Mouse (Mus musculus): Measurements from ENCODE around the gene Rbms3. TPM values are rescaled to one million over a fixed set of nuclear protein-coding genes. Genes with fewer than 3 reads are reported as not detected.

The Rbms3 gene
- polyA plus RNA-seq, 1 experiment from 2014 or later, result 87.2 TPM

GRCm38 (mm10) chr9:117008194-117008593 is 621.5 kb downstream of the Rbms3 start:
- ATAC-seq (ENCODE audit: low FRiP score, low read depth), result no peak
- H3K27me3 ChIP-seq (replicated peaks), result no peaks in the 10 kb centered on the region
- WGBS, result 80% methylated on average over 1 of the region's 1 CpGs

GRCm38 (mm10) chr9:117002083-117002482 is 627.6 kb downstream of the Rbms3 start:
- no peaks in the 10 kb centered on the region for H3K36me3 ChIP-seq
- no peak for ATAC-seq (ENCODE audit: low FRiP score, low read depth)
- WGBS, result 90% methylated on average over 2 of the region's 2 CpGs
- no peak overlapping the region for H3K27ac ChIP-seq
- H3K27me3 ChIP-seq (replicated peaks), result no peaks in the 10 kb centered on the region
- no peak overlapping the region for H3K4me2 ChIP-seq (replicated peaks)
- H3K9me3 ChIP-seq, result no peaks in the 10 kb centered on the region
- H3K4me3 ChIP-seq, result no peak overlapping the region
- no peaks in the 10 kb centered on the region for H3K4me1 ChIP-seq
- no peak overlapping the region for H3K9ac ChIP-seq

More at GRCm38 (mm10) chr9:117008194-117008593, 621.5 kb downstream of the Rbms3 start:
- H3K9me3 ChIP-seq, result no peaks in the 10 kb centered on the region
- H3K9ac ChIP-seq, result no peak overlapping the region
- H3K27ac ChIP-seq, result no peak overlapping the region
- no peaks in the 10 kb centered on the region for H3K36me3 ChIP-seq
- H3K4me2 ChIP-seq (replicated peaks), result no peak overlapping the region
- H3K4me3 ChIP-seq, result no peak overlapping the region
- no peaks in the 10 kb centered on the region for H3K4me1 ChIP-seq

GRCm38 (mm10) chr9:116999186-116999585 is 630.5 kb downstream of the Rbms3 start:
- WGBS, result 71% methylated on average over 6 of the region's 6 CpGs
- Histone ChIP-seq H3K9me3 (no peaks in the 10 kb centered on the region), H3K27ac (no peak overlapping the region), H3K4me2 (replicated peaks) (no peak overlapping the region), H3K4me3 (no peak overlapping the region), H3K4me1 (no peaks in the 10 kb centered on the region), H3K9ac (no peak overlapping the region), H3K27me3 (replicated peaks) (no peaks in the 10 kb centered on the region), H3K36me3 (no peaks in the 10 kb centered on the region)
- no peak for ATAC-seq (ENCODE audit: low FRiP score, low read depth)

GRCm38 (mm10) chr9:116990321-116990720 is 639.4 kb downstream of the Rbms3 start:
- no peak for ATAC-seq (ENCODE audit: low FRiP score, low read depth)

GRCm38 (mm10) chr9:116980801-116981200 is 648.9 kb downstream of the Rbms3 start:
- no peak overlapping the region for H3K4me2 ChIP-seq (replicated peaks)
- WGBS, result 86% methylated on average over 5 of the region's 5 CpGs
- no peak overlapping the region for H3K4me3 ChIP-seq
- no peaks in the 10 kb centered on the region for H3K27me3 ChIP-seq (replicated peaks)
- no peak overlapping the region for H3K9ac ChIP-seq
- no peaks in the 10 kb centered on the region for H3K36me3 ChIP-seq
- no peak for ATAC-seq (ENCODE audit: low FRiP score, low read depth)
- H3K4me1 ChIP-seq, result no peaks in the 10 kb centered on the region
- no peak overlapping the region for H3K27ac ChIP-seq
- H3K9me3 ChIP-seq, result no peaks in the 10 kb centered on the region

More at GRCm38 (mm10) chr9:116990321-116990720, 639.4 kb downstream of the Rbms3 start:
- no peak overlapping the region for H3K27ac ChIP-seq
- no peaks in the 10 kb centered on the region for H3K4me1 ChIP-seq
- no peak overlapping the region for H3K4me2 ChIP-seq (replicated peaks)
- H3K27me3 ChIP-seq (replicated peaks), result no peaks in the 10 kb centered on the region
- WGBS, result 84% methylated on average over 6 of the region's 6 CpGs
- no peaks in the 10 kb centered on the region for H3K36me3 ChIP-seq
- H3K9me3 ChIP-seq, result no peaks in the 10 kb centered on the region
- H3K9ac ChIP-seq, result no peak overlapping the region
- no peak overlapping the region for H3K4me3 ChIP-seq

- Histone ChIP-seq H3K4me3 (no peak overlapping the region), H3K9me3 (no peaks in the 10 kb centered on the region), H3K4me1 (no peaks in the 10 kb centered on the region), H3K36me3 (no peaks in the 10 kb centered on the region), H3K4me2 (replicated peaks) (no peak overlapping the region), H3K27me3 (replicated peaks) (no peaks in the 10 kb centered on the region), H3K9ac (no peak overlapping the region), H3K27ac (no peak overlapping the region)
- no peak for ATAC-seq (ENCODE audit: low FRiP score, low read depth)
- WGBS, result 85% methylated on average over 6 of the region's 6 CpGs
These were observed 652.3 kb downstream of the Rbms3 start for GRCm38 (mm10) chr9:116977428-116977827.

- no peak for ATAC-seq (ENCODE audit: low FRiP score, low read depth)
- Histone ChIP-seq H3K4me2 (replicated peaks) (no peak overlapping the region), H3K27ac (no peak overlapping the region), H3K9me3 (no peaks in the 10 kb centered on the region), H3K27me3 (replicated peaks) (no peaks in the 10 kb centered on the region), H3K4me1 (no peaks in the 10 kb centered on the region), H3K9ac (no peak overlapping the region), H3K4me3 (no peak overlapping the region), H3K36me3 (no peaks in the 10 kb centered on the region)
- 89% methylated on average over 21 of the region's 21 CpGs for WGBS
These were observed 652.9 kb downstream of the Rbms3 start for GRCm38 (mm10) chr9:116976575-116977408.

- Histone ChIP-seq H3K9ac (no peak overlapping the region), H3K4me2 (replicated peaks) (no peak overlapping the region), H3K9me3 (no peaks in the 10 kb centered on the region), H3K36me3 (no peaks in the 10 kb centered on the region), H3K27ac (no peak overlapping the region), H3K4me1 (no peaks in the 10 kb centered on the region), H3K4me3 (no peak overlapping the region), H3K27me3 (replicated peaks) (no peaks in the 10 kb centered on the region)
- no peak for ATAC-seq (ENCODE audit: low FRiP score, low read depth)
- WGBS, result 88% methylated on average over 4 of the region's 4 CpGs
These were observed 654.4 kb downstream of the Rbms3 start for GRCm38 (mm10) chr9:116975269-116975668.

GRCm38 (mm10) chr9:116974134-116974533 is 655.6 kb downstream of the Rbms3 start:
- no peak for ATAC-seq (ENCODE audit: low FRiP score, low read depth)

GRCm38 (mm10) chr9:116973594-116973993 is 656.1 kb downstream of the Rbms3 start:
- no peak for ATAC-seq (ENCODE audit: low FRiP score, low read depth)
- H3K4me1 ChIP-seq, result no peaks in the 10 kb centered on the region
- no peak overlapping the region for H3K4me2 ChIP-seq (replicated peaks)
- no peaks in the 10 kb centered on the region for H3K9me3 ChIP-seq
- no peaks in the 10 kb centered on the region for H3K36me3 ChIP-seq
- H3K4me3 ChIP-seq, result no peak overlapping the region
- no peak overlapping the region for H3K27ac ChIP-seq
- no peaks in the 10 kb centered on the region for H3K27me3 ChIP-seq (replicated peaks)
- 43% methylated on average over 2 of the region's 2 CpGs for WGBS
- no peak overlapping the region for H3K9ac ChIP-seq

More at GRCm38 (mm10) chr9:116974134-116974533, 655.6 kb downstream of the Rbms3 start:
- Histone ChIP-seq H3K36me3 (no peaks in the 10 kb centered on the region), H3K4me3 (no peak overlapping the region), H3K27ac (no peak overlapping the region), H3K9me3 (no peaks in the 10 kb centered on the region), H3K27me3 (replicated peaks) (no peaks in the 10 kb centered on the region), H3K4me2 (replicated peaks) (no peak overlapping the region), H3K4me1 (no peaks in the 10 kb centered on the region), H3K9ac (no peak overlapping the region)
- 95% methylated on average over 3 of the region's 3 CpGs for WGBS

- 96% methylated on average over 3 of the region's 3 CpGs for WGBS
- ATAC-seq (ENCODE audit: low FRiP score, low read depth), result no peak
- no peak overlapping the region for H3K27ac ChIP-seq
- no peak overlapping the region for H3K4me2 ChIP-seq (replicated peaks)
- H3K9me3 ChIP-seq, result no peaks in the 10 kb centered on the region
- no peaks in the 10 kb centered on the region for H3K27me3 ChIP-seq (replicated peaks)
- H3K4me3 ChIP-seq, result no peak overlapping the region
- H3K36me3 ChIP-seq, result no peaks in the 10 kb centered on the region
- peaks cover 4% of the 10 kb centered on the region; the same call in 1 of the 2 replicates for H3K4me1 ChIP-seq
- H3K9ac ChIP-seq, result no peak overlapping the region
These were observed 662.4 kb downstream of the Rbms3 start for GRCm38 (mm10) chr9:116967317-116967716.

- 64% methylated on average over 6 of the region's 6 CpGs for WGBS
- Histone ChIP-seq H3K4me3 (no peak overlapping the region), H3K36me3 (no peaks in the 10 kb centered on the region), H3K9me3 (no peaks in the 10 kb centered on the region), H3K9ac (no peak overlapping the region), H3K27me3 (replicated peaks) (no peaks in the 10 kb centered on the region), H3K27ac (no peak overlapping the region), H3K4me1 (peaks cover 4% of the 10 kb centered on the region; the same call in 1 of the 2 replicates), H3K4me2 (replicated peaks) (no peak overlapping the region)
- ATAC-seq (ENCODE audit: low FRiP score, low read depth), result peak; percentile 44; the same call in 1 of the 2 replicates
These were observed 664.0 kb downstream of the Rbms3 start for GRCm38 (mm10) chr9:116965691-116966090.

- no peak overlapping the region for H3K4me3 ChIP-seq
- no peaks in the 10 kb centered on the region for H3K9me3 ChIP-seq
- no peak overlapping the region for H3K9ac ChIP-seq
- H3K4me1 ChIP-seq, result no peaks in the 10 kb centered on the region
- no peak for ATAC-seq (ENCODE audit: low FRiP score, low read depth)
- H3K27me3 ChIP-seq (replicated peaks), result no peaks in the 10 kb centered on the region
- H3K27ac ChIP-seq, result no peak overlapping the region
- 95% methylated on average over 2 of the region's 2 CpGs for WGBS
- H3K4me2 ChIP-seq (replicated peaks), result no peak overlapping the region
- no peaks in the 10 kb centered on the region for H3K36me3 ChIP-seq
These were observed 673.6 kb downstream of the Rbms3 start for GRCm38 (mm10) chr9:116956156-116956555.
